ENCODE assay signal across 32 mouse cellular contexts in genomic region chr3:68092108-68092507, GRCm38 (mm10). TPM values are rescaled to one million over a fixed set of nuclear protein-coding genes. Genes with fewer than 3 reads are reported as not detected.
"Had no signal": no experiment of that assay in that cellular context is flagged by ENCODE, and none has a peak within 500 bp of the region (broad histone marks: within the 10 kb centered on the region; RNA-seq: fewer than 3 reads in every experiment).

No protein-coding gene starts in this region.

- H3K4me1 ChIP-seq: limb, embryonic 15.5 days; liver, embryonic 12.5 days; liver, embryonic 13.5 days; liver, embryonic 15.5 days; lung, embryonic 15.5 days; megakaryocyte, embryonic 14.5 days; midbrain, embryonic 10.5 days; midbrain, embryonic 13.5 days; midbrain, embryonic 15.5 days had no signal

- H3K36me3 ChIP-seq: limb, embryonic 10.5 days; limb, embryonic 12.5 days; limb, embryonic 13.5 days; limb, embryonic 15.5 days; liver, embryonic 12.5 days; liver, embryonic 13.5 days; liver, embryonic 15.5 days; lung, embryonic 15.5 days; midbrain, embryonic 10.5 days; midbrain, embryonic 12.5 days; midbrain, embryonic 13.5 days; midbrain, embryonic 15.5 days had no signal

- H3K9me3 ChIP-seq: limb, embryonic 10.5 days; limb, embryonic 12.5 days; limb, embryonic 13.5 days; limb, embryonic 15.5 days; liver, embryonic 12.5 days; liver, embryonic 13.5 days; liver, embryonic 15.5 days; lung, embryonic 15.5 days; megakaryocyte, embryonic 14.5 days; midbrain, embryonic 10.5 days; midbrain, embryonic 12.5 days; midbrain, embryonic 13.5 days; midbrain, embryonic 15.5 days had no signal

- H3K9ac ChIP-seq: limb, embryonic 12.5 days; limb, embryonic 13.5 days; limb, embryonic 15.5 days; liver, embryonic 12.5 days; liver, embryonic 13.5 days; liver, embryonic 14.5 days; liver, embryonic 15.5 days; liver, postnatal 0 days; lung, embryonic 14.5 days; lung, embryonic 15.5 days; midbrain, embryonic 12.5 days; midbrain, embryonic 13.5 days; midbrain, embryonic 15.5 days had no signal

- H3K4me3 ChIP-seq: left cerebral cortex, adult 2 months; limb, embryonic 10.5 days; limb, embryonic 12.5 days; limb, embryonic 13.5 days; limb, embryonic 15.5 days; liver, embryonic 12.5 days; liver, embryonic 13.5 days; liver, embryonic 15.5 days; lung, embryonic 15.5 days; megakaryocyte, embryonic 14.5 days; midbrain, embryonic 10.5 days; midbrain, embryonic 12.5 days; midbrain, embryonic 13.5 days; midbrain, embryonic 15.5 days had no signal

- H3K27ac ChIP-seq: left cerebral cortex, adult 2 months; limb, embryonic 10.5 days; limb, embryonic 12.5 days; limb, embryonic 13.5 days; limb, embryonic 15.5 days; liver, embryonic 12.5 days; liver, embryonic 13.5 days; liver, embryonic 14.5 days; liver, embryonic 15.5 days; lung, embryonic 15.5 days; macrophage; midbrain, embryonic 10.5 days; midbrain, embryonic 12.5 days; midbrain, embryonic 13.5 days; midbrain, embryonic 15.5 days had no signal

- DNase-seq: layer of hippocampus, postnatal 36 days; left cerebral cortex, postnatal 4 days; liver; liver, embryonic 13.5 days; liver, postnatal 0 days; lung, adult 18-20 months; lung, adult 2 months; lung, embryonic 14.5 days; lung, postnatal 10 days; lung, postnatal 14 days; lung, postnatal 36 days; lung, postnatal 4 days; midbrain, embryonic 14.5 days had no signal

- H3K4me2 ChIP-seq: limb, embryonic 12.5 days; limb, embryonic 13.5 days; limb, embryonic 15.5 days; liver, embryonic 11.5 days; liver, embryonic 12.5 days; liver, embryonic 13.5 days; liver, embryonic 15.5 days; lung, embryonic 14.5 days; lung, embryonic 15.5 days; midbrain, embryonic 11.5 days; midbrain, embryonic 12.5 days; midbrain, embryonic 13.5 days; midbrain, embryonic 15.5 days had no signal

- ATAC-seq: liver, embryonic 12.5 days; liver, postnatal 0 days; lung, postnatal 0 days; midbrain, embryonic 13.5 days; midbrain, embryonic 15.5 days; midbrain, embryonic 16.5 days had no signal

- H3K27me3 ChIP-seq: liver, embryonic 12.5 days; liver, embryonic 13.5 days; liver, embryonic 15.5 days; lung, embryonic 15.5 days; megakaryocyte, embryonic 14.5 days; midbrain, embryonic 12.5 days; midbrain, embryonic 13.5 days; midbrain, embryonic 15.5 days had no signal

RNA-seq across cellular contexts. Expression of gene Schip1, which starts 27.5 kb away (rescaled TPM):
- polyA plus RNA-seq: macrophage had no signal
